Mouse (Mus musculus) myocyte (in vitro differentiated cells): ENCODE data around the gene Hydin.
A peak's percentile ranks its signal among the peaks of the same experiment; 100 is the strongest.

ENCODE experiments used
- CEBPB ChIP-seq: IDR thresholded peaks from 2 replicates; pipeline ENCODE4 v1.6.1; 2011; ENCODE audit warnings: mild to moderate bottlenecking, moderate library complexity; ENCODE audit not compliant: poor library complexity, insufficient read depth, severe bottlenecking
- E2F4 ChIP-seq: IDR thresholded peaks from one replicate; pipeline ENCODE4 v1.6.1; 2011; ENCODE audit warnings: mild to moderate bottlenecking, control low read depth, moderate library complexity; ENCODE audit not compliant: insufficient read depth
- MAX ChIP-seq: IDR thresholded peaks from one replicate; pipeline ENCODE4 v1.6.1; 2011; ENCODE audit warnings: low read depth, mild to moderate bottlenecking, control low read depth
- MYOD1 ChIP-seq, 3 experiments: IDR thresholded peaks; one replicate each; pipeline ENCODE4 v1.6.1; 2011; ENCODE audit warnings: control low read depth in 2 of 3, low read depth in 2 of 3, mild to moderate bottlenecking in 2 of 3, moderate library complexity in 1 of 3; ENCODE audit not compliant: insufficient read length in 2 of 3, control insufficient read depth in 1 of 3
- MYOG ChIP-seq, 3 experiments: IDR thresholded peaks; one replicate each; pipeline ENCODE4 v1.6.1; 2011; ENCODE audit warnings: control low read depth in 2 of 3, low read depth in 2 of 3, mild to moderate bottlenecking in 2 of 3; ENCODE audit not compliant: insufficient read length in 2 of 3, control insufficient read depth in 1 of 3, insufficient read depth in 1 of 3
- POLR2A ChIP-seq: IDR thresholded peaks from one replicate; pipeline ENCODE4 v1.6.1; 2011; ENCODE audit warnings: low read depth, mild to moderate bottlenecking, control low read depth, moderate library complexity; ENCODE audit not compliant: insufficient read length
- POLR2AphosphoS2 ChIP-seq: IDR thresholded peaks from one replicate; pipeline ENCODE4 v1.6.1; 2011; ENCODE audit warnings: low read depth, control low read depth; ENCODE audit not compliant: insufficient read length
- REST ChIP-seq: IDR thresholded peaks from one replicate; pipeline ENCODE4 v1.6.1; 2011; ENCODE audit warnings: mild to moderate bottlenecking, control low read depth, moderate library complexity; ENCODE audit not compliant: insufficient read depth, insufficient read length
- TCF12 ChIP-seq: IDR thresholded peaks from one replicate; pipeline ENCODE4 v1.6.1; 2011; ENCODE audit warnings: mild to moderate bottlenecking, control low read depth; ENCODE audit not compliant: poor library complexity, insufficient read depth, severe bottlenecking
- TCF3 ChIP-seq: IDR thresholded peaks from one replicate; pipeline ENCODE4 v1.6.1; 2011; ENCODE audit warnings: low read depth, control low read depth; ENCODE audit not compliant: insufficient read length
- USF1 ChIP-seq: IDR thresholded peaks from one replicate; pipeline ENCODE4 v1.6.1; 2011; ENCODE audit warnings: low read depth, mild to moderate bottlenecking, control low read depth, moderate library complexity

- no peak for TF ChIP-seq TCF3
- no peak for TF ChIP-seq POLR2A
- no peak for TF ChIP-seq USF1
- TF ChIP-seq POLR2AphosphoS2 = no peak
- TF ChIP-seq MAX = no peak
- TF ChIP-seq REST = no peak
- peak in 1 of 3 experiments; percentile 18 for TF ChIP-seq MYOD1 (IDR thresholded peaks at IDR 0.05; ENCODE audit: control insufficient read depth in 1 of 3, insufficient read length in 2 of 3, low read depth in 2 of 3)
- no peak for TF ChIP-seq TCF12
- TF ChIP-seq E2F4 = no peak
- TF ChIP-seq CEBPB = peak; percentile 55; the same call in 1 of the 2 replicates
- TF ChIP-seq MYOG (IDR thresholded peaks at IDR 0.05; ENCODE audit: control insufficient read depth in 1 of 3, insufficient read depth in 1 of 3, insufficient read length in 2 of 3, low read depth in 2 of 3) = no peak
These were observed 389.1 kb downstream of the Hydin start for GRCm38 (mm10) chr8:110655827-110656226.
